Mouse (Mus musculus) testis, adult 2 months (tissue): ENCODE results near the gene G3bp1. TPM values are rescaled to one million over a fixed set of nuclear protein-coding genes. Genes with fewer than 3 reads are reported as not detected.

Source experiments
- H3K27ac ChIP-seq: fragments of 200-500 bp; 2 replicates; pipeline ENCODE4 v1.5.1; 2012; ENCODE audit warnings: low read depth, low read length; ENCODE audit not compliant: control insufficient read depth, insufficient read depth
- H3K27me3 ChIP-seq: fragments of 200-500 bp; 2 replicates; pipeline ENCODE4 v1.6.1; 2012; ENCODE audit warnings: mild to moderate bottlenecking, low read length, moderate library complexity; ENCODE audit not compliant: control insufficient read depth, insufficient read depth
- H3K36me3 ChIP-seq: fragments of 200-500 bp; 2 replicates; pipeline ENCODE4 v1.6.1; 2012; ENCODE audit warnings: mild to moderate bottlenecking, low read length; ENCODE audit not compliant: control insufficient read depth, insufficient read depth
- H3K4me1 ChIP-seq: fragments of 200-500 bp; 2 replicates; pipeline ENCODE4 v1.6.1; 2012; ENCODE audit warnings: low read length; ENCODE audit not compliant: control insufficient read depth, insufficient read depth
- H3K4me3 ChIP-seq: fragments of 200-500 bp; 2 replicates; pipeline ENCODE4 v1.5.1; 2012; ENCODE audit warnings: low read depth, mild to moderate bottlenecking, low read length, moderate library complexity, mixed read lengths; ENCODE audit not compliant: control insufficient read depth
- CTCF ChIP-seq: fragments of 200-500 bp; IDR thresholded peaks from 2 replicates; pipeline ENCODE4 v1.5.1; 2012; ENCODE audit warnings: low read depth, mild to moderate bottlenecking, inconsistent platforms, low read length, moderate library complexity; ENCODE audit not compliant: control insufficient read depth, insufficient read depth, insufficient replicate concordance
- POLR2A ChIP-seq: fragments of 200-500 bp; IDR thresholded peaks from 2 replicates; pipeline ENCODE4 v1.6.1; 2012; ENCODE audit warnings: low read depth, mild to moderate bottlenecking, inconsistent platforms, low read length, moderate library complexity; ENCODE audit not compliant: control insufficient read depth
- polyA plus RNA-seq: library from polyadenylated mRNA; depleted of rRNA; stranded (reverse); fragments of >200 nt; gene quantifications from 2 replicates; pipeline ENCODE4 v1.2.3, GENCODE M21; 2012

The G3bp1 gene
- polyA plus RNA-seq, 1 experiment: 10.7 TPM

DNA sequence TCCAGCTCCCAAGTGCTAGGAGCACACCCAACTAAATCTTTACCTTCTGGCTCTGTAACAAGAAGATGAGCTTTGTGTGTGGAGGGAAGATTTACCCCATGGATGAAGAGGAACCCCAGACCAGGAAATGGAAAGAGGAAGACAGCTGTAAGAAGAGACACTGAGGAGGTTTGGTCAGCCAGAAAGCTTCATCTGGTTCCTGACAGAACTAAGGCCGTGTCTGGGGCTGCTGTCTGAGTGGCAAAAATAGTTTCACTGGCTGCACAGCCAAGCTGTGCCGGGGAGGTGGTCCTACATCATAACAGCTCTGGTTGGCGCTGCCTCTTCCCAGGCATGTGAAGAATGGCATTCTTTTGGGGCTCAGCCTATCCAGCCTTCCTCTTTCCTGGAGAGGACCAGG, 36.5 kb upstream of the G3bp1 start:
- H3K27me3 ChIP-seq: no peaks in the 10 kb centered on the region
- no peak overlapping the region for H3K4me3 ChIP-seq
- H3K27ac ChIP-seq: no peak overlapping the region
- peaks cover 3% of the 10 kb centered on the region; the same call in 1 of the 2 replicates for H3K4me1 ChIP-seq
- TF ChIP-seq CTCF (no peak), POLR2A (no peak)
- H3K36me3 ChIP-seq: no peaks in the 10 kb centered on the region

- Histone ChIP-seq H3K27ac (no peak overlapping the region), H3K4me1 (no peaks in the 10 kb centered on the region), H3K36me3 (no peaks in the 10 kb centered on the region), H3K27me3 (no peaks in the 10 kb centered on the region), H3K4me3 (no peak overlapping the region)
- no peak for TF ChIP-seq CTCF
- TF ChIP-seq POLR2A: no peak
These were observed 33.4 kb upstream of the G3bp1 start for GRCm38 (mm10) chr11:55436089-55436488.

DNA sequence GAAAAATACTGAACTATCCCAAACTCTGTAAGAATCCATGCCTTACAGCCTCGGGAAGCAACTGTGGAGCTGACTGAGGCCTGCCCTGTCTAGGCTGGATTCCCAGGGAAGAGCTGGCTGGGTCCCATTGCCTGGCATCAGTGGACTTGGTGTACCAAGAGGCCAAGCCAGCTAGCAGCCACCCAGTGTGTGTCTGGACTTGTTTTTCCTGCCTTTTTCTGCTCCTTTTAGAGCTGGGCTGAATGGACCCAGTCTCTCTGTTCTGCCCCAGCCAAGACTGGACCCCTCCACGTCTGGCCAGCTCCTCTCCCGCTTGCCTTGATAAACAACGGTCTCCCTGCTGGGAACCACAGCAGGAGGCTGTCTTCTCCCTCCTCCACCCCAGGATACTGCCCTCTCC, 31.5 kb upstream of the G3bp1 start:
- H3K27ac ChIP-seq: no peak overlapping the region
- no peaks in the 10 kb centered on the region for H3K36me3 ChIP-seq
- H3K4me3 ChIP-seq: no peak overlapping the region
- no peaks in the 10 kb centered on the region for H3K27me3 ChIP-seq
- H3K4me1 ChIP-seq: no peaks in the 10 kb centered on the region
- TF ChIP-seq CTCF: no peak
- TF ChIP-seq POLR2A: no peak

DNA sequence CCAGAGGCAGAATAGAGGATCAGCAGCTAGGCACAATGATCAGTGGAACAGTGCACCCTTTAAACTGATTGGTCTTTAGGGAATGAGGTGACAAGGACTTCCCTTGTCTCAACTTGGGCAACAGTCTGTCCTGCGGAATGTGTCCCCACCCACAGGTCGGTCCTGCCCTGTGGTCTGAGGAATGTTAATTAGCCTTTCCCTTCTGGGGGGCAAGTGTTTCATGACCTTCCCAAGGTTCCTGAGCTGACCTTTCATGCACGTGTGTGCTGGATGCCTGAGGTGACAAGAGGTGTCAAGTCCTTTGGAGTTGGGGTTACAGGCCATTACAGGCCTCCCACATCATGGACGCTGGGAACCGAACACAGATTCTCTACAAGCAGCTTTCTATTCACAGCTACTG, 29.8 kb upstream of the G3bp1 start:
- no peaks in the 10 kb centered on the region for H3K36me3 ChIP-seq
- H3K27ac ChIP-seq: no peak overlapping the region
- H3K4me1 ChIP-seq: no peaks in the 10 kb centered on the region
- no peak overlapping the region for H3K4me3 ChIP-seq
- TF ChIP-seq CTCF (no peak), POLR2A (no peak)
- H3K27me3 ChIP-seq: no peaks in the 10 kb centered on the region

GRCm38 (mm10) chr11:55444772-55445171, 24.7 kb upstream of the G3bp1 start:
- H3K4me3 ChIP-seq: no peak overlapping the region
- H3K4me1 ChIP-seq: no peaks in the 10 kb centered on the region
- TF ChIP-seq POLR2A (no peak), CTCF (no peak)

GRCm38 (mm10) chr11:55446579-55446978, 22.9 kb upstream of the G3bp1 start:
- TF ChIP-seq POLR2A: no peak
- peak; percentile 54; the same call in 1 of the 2 replicates for TF ChIP-seq CTCF
- no peaks in the 10 kb centered on the region for H3K4me1 ChIP-seq
- H3K36me3 ChIP-seq: no peaks in the 10 kb centered on the region
- no peak overlapping the region for H3K27ac ChIP-seq
- H3K4me3 ChIP-seq: no peak overlapping the region
- H3K27me3 ChIP-seq: no peaks in the 10 kb centered on the region

More at GRCm38 (mm10) chr11:55444772-55445171, 24.7 kb upstream of the G3bp1 start:
- Histone ChIP-seq H3K36me3 (no peaks in the 10 kb centered on the region), H3K27me3 (no peaks in the 10 kb centered on the region), H3K27ac (no peak overlapping the region)

GRCm38 (mm10) chr11:55449531-55449930, 20.0 kb upstream of the G3bp1 start:
- H3K27me3 ChIP-seq: no peaks in the 10 kb centered on the region
- H3K4me3 ChIP-seq: no peak overlapping the region
- H3K27ac ChIP-seq: no peak overlapping the region
- H3K4me1 ChIP-seq: no peaks in the 10 kb centered on the region
- TF ChIP-seq CTCF (no peak), POLR2A (no peak)
- H3K36me3 ChIP-seq: no peaks in the 10 kb centered on the region

DNA sequence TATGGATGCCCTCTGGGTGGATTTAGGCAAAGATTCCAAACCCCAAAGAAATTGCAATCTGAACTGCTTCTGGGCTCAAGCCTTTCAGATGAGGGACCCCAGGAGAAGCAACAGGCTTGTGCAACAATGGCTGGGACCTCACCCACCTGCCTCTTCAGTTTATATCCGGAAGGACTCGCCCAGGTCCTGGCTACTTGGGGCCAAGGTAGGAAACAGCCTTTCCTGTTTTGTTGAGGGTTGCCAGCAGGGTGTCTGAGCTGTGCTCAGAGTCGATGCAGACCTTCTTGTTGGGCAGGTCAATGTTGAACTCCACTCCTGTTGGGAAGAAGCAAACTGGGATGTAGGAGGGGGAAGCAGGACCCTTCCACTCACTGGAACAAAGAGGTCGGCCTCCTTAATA, 19.2 kb upstream of the G3bp1 start:
- Histone ChIP-seq H3K27ac (no peak overlapping the region), H3K4me1 (no peaks in the 10 kb centered on the region), H3K27me3 (no peaks in the 10 kb centered on the region), H3K36me3 (no peaks in the 10 kb centered on the region), H3K4me3 (no peak overlapping the region)
- no peak for TF ChIP-seq CTCF
- TF ChIP-seq POLR2A: no peak
